Mouse (Mus musculus) megakaryocyte, embryonic 14.5 days (primary cell): ENCODE data around the gene Abhd2.

Source experiments
- FLI1 ChIP-seq: IDR thresholded peaks from 2 replicates; pipeline ENCODE4 v1.6.1; 2012; ENCODE audit warnings: low read length, inconsistent platforms, mixed read lengths
- GATA1 ChIP-seq: IDR thresholded peaks from 3 replicates; pipeline ENCODE4 v1.6.1; 2012; ENCODE audit warnings: mixed read lengths, low read length, inconsistent platforms, borderline replicate concordance

DNA sequence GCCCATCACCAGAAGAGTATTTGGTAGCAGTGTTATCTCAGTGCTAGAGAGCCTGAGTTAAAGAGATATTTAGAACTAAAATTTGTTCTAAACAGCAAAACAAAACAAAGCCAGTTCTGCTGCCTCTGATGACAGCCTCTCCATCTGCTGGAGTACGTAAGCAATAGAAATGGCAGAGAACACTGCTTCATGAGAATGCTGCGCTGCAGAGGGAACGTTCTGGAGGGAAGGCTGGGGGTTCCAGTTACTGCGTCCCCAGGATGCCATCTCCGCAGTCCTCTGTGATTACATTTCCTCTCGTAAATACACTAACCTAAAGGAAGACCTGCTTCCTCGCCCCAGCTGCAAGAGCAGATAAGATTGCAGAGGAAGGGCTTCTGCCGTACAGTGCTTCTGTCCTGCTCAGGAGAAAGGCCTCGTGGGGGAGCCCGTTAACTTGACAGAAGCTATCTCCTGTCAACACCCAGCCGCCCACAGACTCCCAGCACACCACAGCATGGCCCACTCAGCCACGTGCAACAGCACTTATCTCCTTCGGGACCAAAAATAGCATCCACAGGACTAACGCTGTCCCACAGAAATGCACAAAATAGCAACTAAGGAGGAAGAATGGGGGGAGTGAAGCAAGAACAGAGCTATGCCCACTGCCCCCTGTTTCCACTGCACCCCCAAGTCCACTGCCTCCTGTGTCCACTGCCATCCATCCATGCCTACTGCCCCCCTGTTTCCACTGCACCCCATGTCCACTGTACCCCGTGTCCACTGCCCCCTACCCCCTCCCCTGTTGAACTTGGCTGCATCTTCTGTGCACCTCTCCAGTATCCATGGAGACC, 85.6 kb downstream of the Abhd2 start:
- peak; percentile 65; the same call in 1 of the 3 replicates for TF ChIP-seq GATA1
- TF ChIP-seq FLI1, result no peak
